Mouse (Mus musculus) small intestine, adult 2 months (tissue): ENCODE measurements around the gene Olfr461.

Experiments
- CTCF ChIP-seq: fragments of 200-500 bp; IDR thresholded peaks from 2 replicates; pipeline ENCODE4 v1.5.1; 2012; ENCODE audit warnings: low read depth, mild to moderate bottlenecking, control low read depth, inconsistent platforms, low read length, moderate library complexity, mixed read lengths; ENCODE audit not compliant: insufficient replicate concordance, insufficient read length; ENCODE audit errors: extremely low read depth
- POLR2A ChIP-seq: fragments of 200-500 bp; IDR thresholded peaks from 2 replicates; pipeline ENCODE4 v1.6.1; 2012; ENCODE audit warnings: low read depth, mild to moderate bottlenecking, control low read depth, inconsistent platforms, low read length, moderate library complexity

DNA sequence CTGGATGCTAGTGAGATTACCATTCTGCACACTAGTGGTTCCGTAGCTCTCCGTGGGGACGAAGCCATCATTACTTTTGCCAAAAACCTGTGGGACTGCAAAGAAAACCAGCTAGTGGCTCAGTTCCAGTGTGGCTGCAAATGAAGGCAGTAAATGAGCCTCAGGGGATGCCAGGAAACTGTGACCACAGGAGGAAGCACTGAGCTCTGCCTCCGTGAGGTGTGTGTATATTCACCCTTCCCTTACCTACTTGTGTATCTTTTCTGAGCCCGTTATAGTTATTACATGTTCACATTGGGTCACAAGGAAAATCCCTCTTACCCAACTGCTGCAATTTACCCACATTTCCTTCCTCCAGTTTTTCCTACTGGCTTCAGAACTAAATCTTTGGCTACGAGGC is 29.5 kb upstream of the Olfr461 start:
- no peak for TF ChIP-seq POLR2A
- TF ChIP-seq CTCF: no peak
